Mouse (Mus musculus): ENCODE measurements around the gene Hexb.
"Not testable (repeated sequence)": the region's sequence is repeated elsewhere in the genome, so short reads cannot be mapped to it uniquely, and the experiment has no call there.

The Hexb gene

DNA sequence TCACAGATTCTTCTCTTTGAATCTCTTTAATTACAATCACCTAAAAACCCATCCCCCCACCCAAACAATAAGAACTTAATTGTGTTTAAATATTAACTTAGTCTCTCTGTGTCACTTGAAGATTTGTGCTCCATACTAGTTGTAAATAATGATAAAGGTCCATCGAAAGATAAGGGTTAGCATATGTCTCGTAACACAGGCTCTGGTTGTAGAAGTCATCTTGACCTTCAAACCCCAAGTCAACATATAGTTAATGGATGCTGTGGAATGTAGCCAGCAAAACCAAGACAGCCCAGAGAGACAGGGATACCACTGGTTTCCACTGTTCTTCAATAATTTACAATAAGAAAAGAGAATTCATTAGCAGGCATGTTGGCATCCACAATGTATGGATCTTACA, 14.0 kb downstream of the Hexb start:
- in situ Hi-C loops (cut with MboI): no loop called here

DNA sequence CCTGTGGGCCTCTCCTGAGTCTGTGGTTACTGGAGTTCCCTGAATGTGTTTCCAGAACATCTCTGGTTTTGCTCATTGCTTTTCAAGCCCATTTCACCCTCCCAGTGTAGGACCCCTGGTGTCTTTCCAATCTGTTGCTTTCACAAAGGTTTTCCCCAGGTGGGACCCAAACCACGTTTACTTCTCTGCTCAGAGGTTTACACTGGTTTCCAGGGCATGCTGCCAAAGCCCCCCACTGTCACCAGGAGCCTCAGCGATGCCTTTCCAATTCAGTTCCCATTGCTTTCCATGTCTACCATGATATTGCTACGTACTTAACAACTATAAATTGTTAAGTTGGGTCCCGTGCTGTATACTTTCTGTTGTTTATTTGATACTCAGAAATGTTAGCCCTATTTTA, 15.3 kb downstream of the Hexb start:
- in situ Hi-C loops (cut with MboI): no loop called here

DNA sequence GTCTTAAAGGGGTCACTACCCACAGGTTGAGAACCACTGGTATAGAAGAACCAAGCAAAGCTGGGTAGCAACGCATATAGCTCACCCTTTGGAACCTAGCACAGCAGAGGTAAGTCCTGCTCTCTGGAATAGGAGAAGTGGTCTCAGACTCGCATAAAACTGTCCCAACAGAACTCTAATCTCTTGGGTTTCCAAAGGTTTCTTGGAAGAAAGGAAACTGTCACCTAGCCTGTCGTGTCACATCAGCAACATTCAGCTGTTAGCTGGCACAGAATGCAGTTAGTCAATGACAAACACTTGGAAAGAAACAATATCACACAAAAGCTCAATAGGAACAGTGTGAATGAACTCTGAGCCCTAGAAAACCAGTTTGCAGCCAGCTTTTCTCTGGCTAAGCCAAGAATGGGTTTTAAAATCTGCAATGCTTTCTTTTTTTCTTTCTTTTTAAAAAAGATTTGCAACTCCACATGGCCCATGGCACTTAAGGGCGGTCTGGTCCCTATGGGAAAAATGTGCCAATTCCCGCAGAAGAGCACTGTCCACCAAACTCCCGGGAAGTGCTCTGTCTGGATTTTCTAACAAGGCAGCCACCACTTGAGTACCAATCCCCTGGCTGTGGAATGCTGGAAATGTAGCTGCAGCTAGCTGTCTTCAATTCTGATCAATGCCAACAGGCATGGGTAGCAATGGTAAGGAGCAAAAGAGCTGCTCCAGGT, 17.9 kb downstream of the Hexb start:
- in situ Hi-C loops (cut with MboI): no loop called here

DNA sequence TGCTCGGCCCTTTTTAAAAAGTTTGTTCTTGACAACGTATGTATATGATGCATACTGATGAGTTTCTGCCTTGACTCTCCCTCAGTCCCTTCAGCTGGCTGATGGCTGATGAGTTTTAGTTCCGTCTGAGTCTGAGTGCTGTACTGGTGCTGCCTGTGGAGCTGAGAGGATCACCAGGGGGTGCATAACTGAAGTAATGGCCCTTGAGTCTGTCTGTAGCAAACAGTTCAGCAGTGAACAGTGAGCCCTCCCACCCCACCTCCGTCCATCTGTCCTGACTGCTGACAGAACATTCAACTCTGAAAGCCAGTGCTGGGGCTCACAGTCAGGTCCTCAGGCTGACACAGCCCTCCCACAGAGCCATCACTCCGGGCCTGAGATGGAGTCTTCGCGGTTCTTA, 19.2 kb downstream of the Hexb start:
- in situ Hi-C loops (cut with MboI): no loop called here

DNA sequence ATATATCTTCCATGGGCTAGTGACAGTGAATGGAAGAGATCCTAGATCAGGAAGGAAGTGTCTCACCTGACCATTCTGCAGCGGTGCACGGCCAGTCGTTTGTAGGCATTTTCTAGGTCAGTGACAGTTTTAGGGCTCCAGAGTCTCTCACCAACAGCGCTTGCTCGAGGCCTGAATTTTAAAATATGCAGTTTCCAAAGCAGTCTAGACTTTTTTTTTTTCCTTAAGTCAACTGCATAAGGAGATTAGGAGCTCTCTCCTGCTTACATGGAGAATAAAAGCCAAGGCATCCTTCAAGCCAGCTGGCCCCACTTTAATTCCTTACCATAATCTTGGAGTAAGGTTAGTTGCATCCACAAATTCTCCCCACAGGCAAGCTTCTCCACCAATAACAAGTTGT, 21.4 kb downstream of the Hexb start:
- in situ Hi-C loops (cut with MboI): no loop called here

DNA sequence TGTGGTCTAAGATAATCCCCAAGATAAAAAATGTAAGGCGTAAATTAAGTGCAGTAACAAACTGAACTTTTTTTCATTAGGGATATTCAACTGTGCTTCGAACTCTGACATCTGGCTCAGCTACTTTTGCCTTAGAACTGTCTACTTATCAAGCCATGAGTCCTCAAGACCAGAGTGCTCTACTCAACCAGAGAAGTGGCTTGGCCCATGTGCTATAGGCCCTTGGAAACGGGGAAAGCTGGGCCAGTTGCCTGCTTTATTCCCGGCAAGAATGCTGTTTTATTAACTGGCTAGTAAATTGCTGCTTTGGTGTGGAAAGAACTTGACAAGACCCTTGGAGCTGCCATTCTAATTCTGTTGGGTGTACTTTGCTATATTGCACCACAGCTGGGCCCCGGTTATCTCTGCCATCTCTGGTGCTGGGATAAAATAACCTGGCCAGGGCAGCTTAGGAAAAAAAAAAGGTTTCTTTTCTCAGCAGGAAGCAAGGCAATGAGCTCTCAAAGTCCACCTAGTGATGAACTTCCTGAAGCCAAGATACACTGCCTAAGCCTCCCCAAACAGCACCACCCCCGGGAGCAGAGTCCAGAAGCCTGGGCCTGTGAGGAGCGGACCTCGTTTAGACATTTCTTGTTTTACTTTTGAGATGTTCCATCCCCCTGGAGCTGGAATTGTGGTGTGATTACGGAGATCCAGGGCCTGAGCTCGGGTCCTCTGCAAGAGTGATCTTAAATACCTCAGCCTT, 22.5 kb downstream of the Hexb start:
- in situ Hi-C loops (cut with MboI): no loop called here

DNA sequence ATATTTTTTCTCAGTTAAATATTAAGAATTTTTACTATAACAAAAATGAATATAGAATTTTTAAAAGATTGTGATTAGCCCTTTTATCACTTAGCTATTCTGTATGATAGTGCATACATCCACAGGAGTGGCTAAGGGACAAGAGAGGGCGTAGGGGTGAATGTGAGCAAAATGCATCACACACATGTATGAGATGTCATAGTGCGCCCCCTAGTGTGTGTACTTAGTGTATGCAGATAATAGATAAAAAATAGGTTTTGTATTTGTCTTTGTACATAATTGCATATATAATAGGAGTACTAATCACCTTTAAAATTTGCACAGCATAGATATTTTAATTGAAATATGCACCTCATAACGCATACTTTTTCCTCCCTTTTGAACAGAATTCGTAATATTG, 52.3 kb downstream of the Hexb start:
- in situ Hi-C loops (cut with MboI): no loop called here

DNA sequence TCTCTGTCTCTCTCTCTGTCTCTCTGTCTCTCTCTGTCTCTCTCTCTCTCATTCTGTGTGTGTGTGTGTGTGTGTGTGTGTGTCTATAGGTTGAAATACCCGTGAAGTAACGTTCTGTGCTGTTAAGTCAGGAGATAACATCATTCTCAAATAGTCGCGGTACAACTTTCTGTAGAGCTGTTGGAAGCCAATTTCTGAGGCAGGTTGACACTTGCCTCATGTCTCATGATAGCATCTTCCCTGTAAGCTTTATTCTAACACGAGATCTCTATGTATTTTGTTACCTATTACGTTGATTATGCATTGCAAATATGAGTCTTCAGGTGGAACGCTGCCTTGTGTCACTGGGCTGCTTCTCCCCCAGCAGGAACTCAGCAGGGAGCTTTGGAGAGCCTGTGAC, 55.8 kb downstream of the Hexb start:
- in situ Hi-C loops (cut with MboI): no loop called here

DNA sequence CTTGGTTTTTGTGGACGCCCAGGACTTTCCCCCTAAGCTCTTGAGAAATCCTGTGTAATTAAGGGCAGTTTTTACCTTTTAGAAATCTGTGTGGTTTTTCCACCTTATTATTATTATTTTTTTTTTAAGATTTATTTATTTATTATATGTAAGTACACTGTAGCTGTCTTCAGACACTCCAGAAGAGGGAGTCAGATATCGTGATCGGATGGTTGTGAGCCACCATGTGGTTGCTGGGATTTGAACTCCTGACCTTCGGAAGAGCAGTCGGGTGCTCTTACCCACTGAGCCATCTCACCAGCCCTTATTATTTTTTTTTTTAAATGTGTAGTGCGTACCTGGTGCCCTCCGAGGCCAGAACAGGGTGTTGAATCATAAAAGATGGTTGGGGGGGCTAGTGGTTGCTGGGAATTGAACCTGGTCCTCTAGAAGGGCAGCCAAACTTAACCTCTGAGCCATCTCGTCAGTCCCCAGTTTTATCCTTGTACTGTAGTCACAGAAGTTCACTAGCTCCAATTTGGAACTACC, 59.7 kb downstream of the Hexb start:
- in situ Hi-C loops (cut with MboI): not testable (repeated sequence)

DNA sequence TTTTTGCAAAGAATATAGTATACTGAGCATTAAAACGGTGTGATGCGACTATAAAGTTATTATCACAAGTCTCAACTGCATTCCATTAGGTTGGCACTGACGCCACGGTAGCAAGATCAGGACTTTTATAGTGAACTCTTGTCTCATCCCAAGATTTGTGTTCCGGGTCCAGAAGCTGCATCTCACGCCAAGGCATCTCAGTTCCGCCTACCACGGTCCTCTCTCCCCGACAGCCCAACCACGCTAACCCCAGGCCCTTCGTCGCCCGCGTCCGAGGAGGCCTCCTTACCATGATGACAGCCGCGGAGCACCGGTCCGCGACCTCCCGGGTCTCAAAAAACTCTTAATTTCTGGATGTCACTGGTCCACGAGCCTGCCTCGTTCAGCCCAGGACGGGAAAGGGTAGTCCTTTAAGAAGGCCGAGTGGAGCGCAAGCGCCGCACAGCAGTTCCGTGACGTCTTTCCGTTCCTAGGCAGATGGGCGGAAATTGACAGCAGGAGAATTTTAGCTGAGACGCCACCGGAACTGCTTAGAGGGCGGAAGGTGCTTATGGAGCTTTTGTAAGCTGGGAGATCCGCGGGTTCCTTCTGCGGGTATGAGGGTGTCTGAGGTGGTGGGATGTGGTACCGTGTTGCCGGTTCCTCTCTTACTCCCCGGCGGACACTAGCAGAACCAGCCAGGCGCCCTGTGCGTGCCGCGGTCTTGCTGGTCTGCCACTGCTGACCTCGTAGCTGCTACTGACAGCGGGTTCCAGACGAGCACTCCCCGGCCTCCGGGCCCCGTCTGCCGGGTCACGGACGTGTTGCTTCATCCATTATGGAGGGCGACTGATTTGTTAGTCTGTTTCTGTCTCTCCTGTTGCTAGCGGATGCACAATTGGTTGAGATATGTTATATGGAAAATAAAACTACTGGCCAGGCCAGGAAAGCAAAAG, 60.4 kb downstream of the Hexb start, which contains the start of the genes Gfm2 and Nsa2:
Gene Gfm2, plus strand, starts transcription at position 472 of the 935 bp plus-strand sequence.
Gene Nsa2, minus strand, starts transcription at position 472 of the 935 bp plus-strand sequence.
- in situ Hi-C loops (cut with MboI): no loop called here

DNA sequence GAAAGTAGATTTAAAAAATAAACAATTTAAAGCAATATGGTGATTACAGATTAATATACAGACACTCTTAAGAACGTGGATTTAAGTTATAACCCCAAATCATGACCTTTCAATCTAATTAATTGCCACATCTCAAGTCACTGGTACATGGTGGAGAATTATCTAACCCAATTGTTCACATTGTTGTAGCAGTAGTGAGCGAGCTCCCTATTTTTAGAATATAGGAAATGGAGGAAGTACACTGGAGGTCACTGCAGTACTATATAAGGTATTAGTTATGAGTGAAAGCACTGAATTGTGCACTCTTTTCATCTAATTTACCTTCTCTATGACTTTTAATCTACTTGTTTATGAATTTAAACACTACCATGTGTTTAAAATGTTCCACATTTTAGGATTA, 67.7 kb downstream of the Hexb start:
- in situ Hi-C loops (cut with MboI): not testable (repeated sequence)

DNA sequence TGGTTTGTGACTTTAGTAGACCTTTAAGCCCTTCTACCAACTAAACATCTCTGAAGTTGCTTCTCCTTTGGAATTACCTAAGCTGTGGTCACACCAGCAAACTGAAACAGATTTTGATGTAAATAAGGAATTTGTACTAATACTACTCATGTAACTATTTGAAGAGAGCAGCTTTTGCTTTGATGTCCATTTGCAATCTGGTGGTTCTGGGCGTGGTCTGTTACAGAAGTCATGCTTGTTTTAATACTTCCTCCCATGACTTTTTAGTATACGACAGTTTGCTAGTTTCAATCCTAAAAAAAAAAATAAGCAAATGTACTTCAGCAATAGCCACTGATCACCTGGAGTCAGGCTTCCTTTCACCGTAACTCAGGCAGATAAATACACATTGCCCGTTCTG, 68.5 kb downstream of the Hexb start:
- in situ Hi-C loops (cut with MboI): not testable (repeated sequence)
